Mouse (Mus musculus) testis, adult 2 months (tissue): ENCODE measurements at regions not wholly inside any gene's neighbourhood (a gene's known extent, or its start where the extent isn't known, plus 50 kb on each side); places are given as distances from the start of the nearest gene placed in this dataset.

Source experiments
- CTCF ChIP-seq: fragments of 200-500 bp; IDR thresholded peaks from 2 replicates; pipeline ENCODE4 v1.5.1; 2012; ENCODE audit warnings: low read depth, mild to moderate bottlenecking, inconsistent platforms, low read length, moderate library complexity; ENCODE audit not compliant: control insufficient read depth, insufficient read depth, insufficient replicate concordance
- POLR2A ChIP-seq: fragments of 200-500 bp; IDR thresholded peaks from 2 replicates; pipeline ENCODE4 v1.6.1; 2012; ENCODE audit warnings: low read depth, mild to moderate bottlenecking, inconsistent platforms, low read length, moderate library complexity; ENCODE audit not compliant: control insufficient read depth

DNA sequence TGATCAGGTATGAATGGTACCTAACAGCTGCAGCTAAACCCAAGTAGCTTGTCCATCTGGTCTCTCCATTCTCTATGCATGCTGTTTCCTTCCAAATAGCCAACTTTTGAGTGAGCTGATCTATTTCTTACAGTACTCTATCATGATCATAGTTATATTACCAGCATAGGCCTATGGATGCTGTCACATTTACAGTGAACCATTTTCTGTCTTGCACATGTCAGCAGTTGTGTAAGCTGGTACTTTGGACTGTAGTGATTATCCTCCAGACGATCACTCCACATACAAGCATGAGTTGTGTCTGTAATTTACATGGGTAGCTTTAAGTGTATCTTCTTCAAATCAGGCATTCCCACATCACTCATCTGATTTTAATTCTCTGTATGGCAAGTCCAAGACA, 158.2 kb upstream of the Mctp2 start:
- TF ChIP-seq CTCF (no peak), POLR2A (no peak)
